Mouse (Mus musculus): ENCODE data around the gene Apela. TPM values are rescaled to one million over a fixed set of nuclear protein-coding genes. Genes with fewer than 3 reads are reported as not detected.
"Not testable (repeated sequence)": the region's sequence is repeated elsewhere in the genome, so short reads cannot be mapped to it uniquely, and the experiment has no call there.

The Apela gene
- polyA plus RNA-seq, 1 experiment from 2014 or later, result 4.6 TPM

DNA sequence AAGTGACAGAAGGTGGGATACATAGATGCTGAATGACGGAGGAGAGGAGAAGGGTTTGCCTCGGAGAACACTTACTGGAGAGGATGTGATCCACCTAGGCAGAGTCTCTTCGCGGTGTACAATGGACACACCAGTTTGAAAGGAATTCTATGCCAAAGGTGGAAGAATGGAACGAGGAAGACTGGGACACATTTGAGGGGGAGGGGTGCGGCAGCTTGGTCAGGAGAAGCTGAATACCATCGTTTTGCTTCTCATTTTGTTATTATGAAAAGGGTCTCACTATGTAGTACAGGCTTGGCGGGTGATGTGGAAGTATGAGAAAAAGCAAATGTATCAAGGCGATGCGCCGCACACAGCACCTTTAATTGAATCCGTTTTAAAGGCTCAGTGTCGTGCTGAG lies 4.1 kb downstream of the Apela start:
- Histone ChIP-seq H3K4me1 (ENCODE audit: control insufficient read depth, insufficient read depth, low read length) (peaks cover 2% of the 10 kb centered on the region; the same call in 1 of the 2 replicates), H3K27ac (replicated peaks; ENCODE audit: low read depth, low read length) (no peak overlapping the region), H3K36me3 (ENCODE audit: control insufficient read depth, insufficient read depth, low read length) (no peaks in the 10 kb centered on the region), H3K9ac (ENCODE audit: low read length) (no peak overlapping the region), H3K4me3 (ENCODE audit: low read depth, low read length) (no peak overlapping the region), H3K9me3 (ENCODE audit: control insufficient read depth, low read length) (no peaks in the 10 kb centered on the region), H3K4me2 (ENCODE audit: low read depth, severe bottlenecking) (no peak overlapping the region), H3K27me3 (ENCODE audit: control insufficient read depth, insufficient read depth, low read length) (no peaks in the 10 kb centered on the region)
- DNase-seq (ENCODE audit: low spot score), result no peak
- WGBS, result 83% methylated on average over 13 of the region's 13 CpGs
- no peak for ATAC-seq (ENCODE audit: insufficient number of reproducible peaks, low FRiP score, low TSS enrichment, low read depth)

- no peak overlapping the region for H3K9ac ChIP-seq (ENCODE audit: low read length)
- H3K27me3 ChIP-seq (ENCODE audit: control insufficient read depth, insufficient read depth, low read length), result no peaks in the 10 kb centered on the region
- DNase-seq (ENCODE audit: low spot score), result no peak
- H3K4me1 ChIP-seq (ENCODE audit: control insufficient read depth, insufficient read depth, low read length), result peaks cover 2% of the 10 kb centered on the region; the same call in 1 of the 2 replicates
- WGBS, result 100% methylated on average over 1 of the region's 1 CpGs
- ATAC-seq (ENCODE audit: insufficient number of reproducible peaks, low FRiP score, low TSS enrichment, low read depth), result no peak
- no peak overlapping the region for H3K27ac ChIP-seq (replicated peaks; ENCODE audit: low read depth, low read length)
- H3K36me3 ChIP-seq (ENCODE audit: control insufficient read depth, insufficient read depth, low read length), result no peaks in the 10 kb centered on the region
- H3K4me3 ChIP-seq (ENCODE audit: low read depth, low read length), result no peak overlapping the region
- no peaks in the 10 kb centered on the region for H3K9me3 ChIP-seq (ENCODE audit: control insufficient read depth, low read length)
- H3K4me2 ChIP-seq (ENCODE audit: low read depth, severe bottlenecking), result no peak overlapping the region
Measured at GRCm38 (mm10) chr8:65032107-65032506, 5.0 kb downstream of the Apela start.

- H3K4me2 ChIP-seq (ENCODE audit: low read depth, severe bottlenecking), result no peak overlapping the region
- 0 out of 2 replicates have a peak, but pooled peaks have one; percentile 14 for ATAC-seq (ENCODE audit: insufficient number of reproducible peaks, low FRiP score, low TSS enrichment, low read depth)
- H3K27ac ChIP-seq (replicated peaks; ENCODE audit: low read depth, low read length), result no peak overlapping the region
- peaks cover 2% of the 10 kb centered on the region; the same call in 1 of the 2 replicates for H3K4me1 ChIP-seq (ENCODE audit: control insufficient read depth, insufficient read depth, low read length)
- H3K36me3 ChIP-seq (ENCODE audit: control insufficient read depth, insufficient read depth, low read length), result no peaks in the 10 kb centered on the region
- H3K9ac ChIP-seq (ENCODE audit: low read length), result no peak overlapping the region
- WGBS, result 74% methylated on average over 4 of the region's 4 CpGs
- no peaks in the 10 kb centered on the region for H3K9me3 ChIP-seq (ENCODE audit: control insufficient read depth, low read length)
- no peak overlapping the region for H3K4me3 ChIP-seq (ENCODE audit: low read depth, low read length)
- no peak for DNase-seq (ENCODE audit: low spot score)
- H3K27me3 ChIP-seq (ENCODE audit: control insufficient read depth, insufficient read depth, low read length), result no peaks in the 10 kb centered on the region
Measured at GRCm38 (mm10) chr8:65030735-65031485, 6.2 kb downstream of the Apela start.

GRCm38 (mm10) chr8:65029776-65030175 lies 7.4 kb downstream of the Apela start:
- H3K4me2 ChIP-seq (ENCODE audit: low read depth, severe bottlenecking), result no peak overlapping the region
- 54% methylated on average over 4 of the region's 4 CpGs for WGBS
- H3K36me3 ChIP-seq (ENCODE audit: control insufficient read depth, insufficient read depth, low read length), result no peaks in the 10 kb centered on the region
- no peaks in the 10 kb centered on the region for H3K4me1 ChIP-seq (ENCODE audit: control insufficient read depth, insufficient read depth, low read length)
- DNase-seq (ENCODE audit: low spot score), result no peak
- H3K27me3 ChIP-seq (ENCODE audit: control insufficient read depth, insufficient read depth, low read length), result no peaks in the 10 kb centered on the region
- no peak for ATAC-seq (ENCODE audit: insufficient number of reproducible peaks, low FRiP score, low TSS enrichment, low read depth)
- no peak overlapping the region for H3K27ac ChIP-seq (replicated peaks; ENCODE audit: low read depth, low read length)
- H3K9me3 ChIP-seq (ENCODE audit: control insufficient read depth, low read length), result no peaks in the 10 kb centered on the region
- H3K4me3 ChIP-seq (ENCODE audit: low read depth, low read length), result no peak overlapping the region
- no peak overlapping the region for H3K9ac ChIP-seq (ENCODE audit: low read length)

DNA sequence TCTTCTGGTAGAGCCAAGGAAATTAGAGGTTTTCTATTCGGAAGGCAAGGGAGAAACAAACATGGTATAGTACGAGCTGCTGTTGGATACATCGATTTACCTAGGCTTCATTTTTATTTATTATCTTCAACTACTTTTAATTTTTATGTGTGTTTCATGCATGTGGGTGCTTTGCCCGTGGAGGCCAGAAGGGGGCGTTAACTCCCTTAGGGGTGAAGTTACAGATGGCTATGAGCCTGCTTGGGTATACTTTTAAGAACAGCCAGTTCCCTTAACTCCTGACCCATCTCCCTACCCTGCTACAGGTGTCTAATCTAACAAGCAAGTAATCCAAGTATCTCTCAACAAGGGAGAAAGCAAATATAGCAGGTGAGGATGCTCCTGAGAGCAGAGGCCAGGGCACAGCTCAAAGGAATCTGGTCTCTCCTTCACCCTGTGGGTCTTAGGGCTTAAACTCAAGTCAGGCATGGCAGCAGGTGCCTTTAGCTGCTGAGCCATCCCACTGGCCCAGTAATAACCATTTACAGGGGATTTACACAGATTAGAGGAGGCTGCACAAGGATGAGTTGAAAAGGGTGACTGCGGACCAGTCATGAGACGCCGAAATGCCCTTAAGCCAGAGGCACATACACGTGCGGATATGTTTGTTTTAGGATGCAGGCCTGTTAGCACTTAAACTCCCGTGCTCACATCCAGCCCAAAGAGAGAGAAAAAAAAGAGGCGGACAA lies 8.0 kb downstream of the Apela start:
- no peak for ATAC-seq (ENCODE audit: insufficient number of reproducible peaks, low FRiP score, low TSS enrichment, low read depth)
- Histone ChIP-seq H3K27ac (replicated peaks; ENCODE audit: low read depth, low read length) (no peak overlapping the region), H3K4me3 (ENCODE audit: low read depth, low read length) (no peak overlapping the region), H3K27me3 (ENCODE audit: control insufficient read depth, insufficient read depth, low read length) (no peaks in the 10 kb centered on the region), H3K36me3 (ENCODE audit: control insufficient read depth, insufficient read depth, low read length) (no peaks in the 10 kb centered on the region), H3K9ac (ENCODE audit: low read length) (no peak overlapping the region), H3K9me3 (ENCODE audit: control insufficient read depth, low read length) (no peaks in the 10 kb centered on the region), H3K4me1 (ENCODE audit: control insufficient read depth, insufficient read depth, low read length) (no peaks in the 10 kb centered on the region), H3K4me2 (ENCODE audit: low read depth, severe bottlenecking) (no peak overlapping the region)
- 77% methylated on average over 12 of the region's 12 CpGs for WGBS
- no peak for DNase-seq (ENCODE audit: low spot score)

GRCm38 (mm10) chr8:65022485-65022884 lies 14.7 kb downstream of the Apela start:
- peak; percentile 84 for DNase-seq (ENCODE audit: low spot score)
- 47% methylated on average over 8 of the region's 8 CpGs for WGBS

DNA sequence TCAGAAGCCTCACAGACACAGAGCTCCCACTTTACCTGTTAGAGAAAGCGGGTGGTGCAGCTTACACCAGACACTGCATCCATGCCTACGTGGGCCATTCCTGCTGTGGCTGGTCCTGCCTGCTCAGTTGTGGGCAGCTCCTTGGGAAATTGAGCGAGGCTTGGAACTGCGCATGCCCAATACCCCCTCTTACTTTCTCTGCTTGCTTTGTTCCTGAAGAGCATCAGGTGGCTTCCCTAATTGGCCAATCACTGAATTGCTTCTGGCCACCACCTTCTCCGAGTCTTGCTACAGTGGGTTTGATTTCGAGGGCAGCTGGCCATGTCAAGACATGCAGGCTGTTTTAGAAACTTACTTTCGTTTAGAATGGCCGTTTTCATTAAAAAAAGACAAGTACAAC lies 18.7 kb downstream of the Apela start, which contains the start of the genes Trim61 and Trim60:
TSS of gene Trim61 (minus strand) at position 101 of the 400 bp plus-strand sequence.
TSS of gene Trim60 (minus strand) at position 162 of the 400 bp plus-strand sequence.
- H3K9ac ChIP-seq (ENCODE audit: low read length), result no peak within 1 kb of the TSS

More at GRCm38 (mm10) chr8:65022485-65022884, 14.7 kb downstream of the Apela start:
- Histone ChIP-seq H3K9me3 (ENCODE audit: control insufficient read depth, low read length) (no peaks in the 10 kb centered on the region), H3K4me2 (ENCODE audit: low read depth, severe bottlenecking) (no peak overlapping the region), H3K27me3 (ENCODE audit: control insufficient read depth, insufficient read depth, low read length) (no peaks in the 10 kb centered on the region), H3K27ac (replicated peaks; ENCODE audit: low read depth, low read length) (no peak overlapping the region), H3K4me1 (ENCODE audit: control insufficient read depth, insufficient read depth, low read length) (no peaks in the 10 kb centered on the region), H3K4me3 (ENCODE audit: low read depth, low read length) (no peak overlapping the region), H3K36me3 (ENCODE audit: control insufficient read depth, insufficient read depth, low read length) (no peaks in the 10 kb centered on the region), H3K9ac (ENCODE audit: low read length) (no peak overlapping the region)
- ATAC-seq (ENCODE audit: insufficient number of reproducible peaks, low FRiP score, low TSS enrichment, low read depth), result no peak

GRCm38 (mm10) chr8:65007616-65008015 lies 29.5 kb downstream of the Apela start:
- not testable (repeated sequence) for H3K9ac ChIP-seq (ENCODE audit: low read length); H3K4me3 ChIP-seq (ENCODE audit: low read depth, low read length); H3K4me1 ChIP-seq (ENCODE audit: control insufficient read depth, insufficient read depth, low read length); ATAC-seq (ENCODE audit: insufficient number of reproducible peaks, low FRiP score, low TSS enrichment, low read depth); H3K27me3 ChIP-seq (ENCODE audit: control insufficient read depth, insufficient read depth, low read length); DNase-seq (ENCODE audit: low spot score); H3K9me3 ChIP-seq (ENCODE audit: control insufficient read depth, low read length); H3K4me2 ChIP-seq (ENCODE audit: low read depth, severe bottlenecking); H3K27ac ChIP-seq (replicated peaks; ENCODE audit: low read depth, low read length); H3K36me3 ChIP-seq (ENCODE audit: control insufficient read depth, insufficient read depth, low read length)
- 83% methylated on average over 6 of the region's 6 CpGs for whole genome bisulfite sequencing

More for the DNA sequence above, 18.7 kb downstream of the Apela start, which contains the start of the genes Trim61 and Trim60:
- no peaks in the 10 kb centered on the region for H3K36me3 ChIP-seq (ENCODE audit: control insufficient read depth, insufficient read depth, low read length)
- H3K9me3 ChIP-seq (ENCODE audit: control insufficient read depth, low read length), result no peaks in the 10 kb centered on the region
- no peak within 1 kb of the TSS for H3K27ac ChIP-seq (replicated peaks; ENCODE audit: low read depth, low read length)
- no peak within 1 kb of the TSS for H3K4me3 ChIP-seq (ENCODE audit: low read depth, low read length)
- WGBS, result 86% methylated on average over 8 of the region's 8 CpGs
- no peak within 1 kb of the TSS for H3K4me2 ChIP-seq (ENCODE audit: low read depth, severe bottlenecking)
- ATAC-seq (ENCODE audit: insufficient number of reproducible peaks, low FRiP score, low TSS enrichment, low read depth) (no peak), DNase-seq (ENCODE audit: low spot score) (no peak)
- H3K4me1 ChIP-seq (ENCODE audit: control insufficient read depth, insufficient read depth, low read length), result no peaks in the 10 kb centered on the region
- H3K27me3 ChIP-seq (ENCODE audit: control insufficient read depth, insufficient read depth, low read length), result no peaks in the 10 kb centered on the region
